Mouse (Mus musculus): Measurements from ENCODE around the gene Anxa5. TPM values are rescaled to one million over a fixed set of nuclear protein-coding genes. Genes with fewer than 3 reads are reported as not detected.

Gene Anxa5
- polyA plus RNA-seq (2015; fragmentation: Nextera tagmentation; extraction: Ambion mirVana), result 192 and 244 TPM in 2 replicates

DNA sequence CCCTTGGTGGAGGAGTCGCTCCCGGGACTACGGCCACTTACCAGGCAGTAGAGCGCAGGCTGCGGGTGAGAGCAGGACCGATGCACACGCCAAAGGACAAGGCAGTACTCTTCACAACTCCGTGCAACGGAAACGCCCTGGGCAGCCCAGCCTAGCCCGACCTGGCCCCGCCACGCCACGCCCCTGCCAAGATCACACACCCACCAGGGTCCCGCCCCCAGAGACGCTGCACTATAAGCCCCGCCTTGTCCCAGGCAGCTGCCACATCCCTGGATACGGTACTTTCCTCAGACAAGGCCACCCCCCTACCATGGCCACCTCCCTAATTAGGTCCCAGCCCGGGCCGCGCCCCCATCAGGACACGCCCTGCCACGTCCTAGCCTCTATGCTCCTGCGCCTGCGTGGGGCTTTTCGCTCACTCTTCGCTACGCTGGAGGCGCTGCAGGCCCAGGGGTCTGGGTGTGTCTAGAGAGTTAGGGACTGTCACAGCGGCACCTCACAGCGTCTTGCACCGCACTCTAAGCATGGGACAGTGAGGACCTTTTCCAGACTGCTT, at the start of gene Anxa5, which contains the start of gene 1810062G17Rik:
Anxa5 (minus strand) TSS at position 363 of the 556 bp plus-strand sequence.
1810062G17Rik (plus strand) TSS at position 406 of the 556 bp plus-strand sequence.

DNA sequence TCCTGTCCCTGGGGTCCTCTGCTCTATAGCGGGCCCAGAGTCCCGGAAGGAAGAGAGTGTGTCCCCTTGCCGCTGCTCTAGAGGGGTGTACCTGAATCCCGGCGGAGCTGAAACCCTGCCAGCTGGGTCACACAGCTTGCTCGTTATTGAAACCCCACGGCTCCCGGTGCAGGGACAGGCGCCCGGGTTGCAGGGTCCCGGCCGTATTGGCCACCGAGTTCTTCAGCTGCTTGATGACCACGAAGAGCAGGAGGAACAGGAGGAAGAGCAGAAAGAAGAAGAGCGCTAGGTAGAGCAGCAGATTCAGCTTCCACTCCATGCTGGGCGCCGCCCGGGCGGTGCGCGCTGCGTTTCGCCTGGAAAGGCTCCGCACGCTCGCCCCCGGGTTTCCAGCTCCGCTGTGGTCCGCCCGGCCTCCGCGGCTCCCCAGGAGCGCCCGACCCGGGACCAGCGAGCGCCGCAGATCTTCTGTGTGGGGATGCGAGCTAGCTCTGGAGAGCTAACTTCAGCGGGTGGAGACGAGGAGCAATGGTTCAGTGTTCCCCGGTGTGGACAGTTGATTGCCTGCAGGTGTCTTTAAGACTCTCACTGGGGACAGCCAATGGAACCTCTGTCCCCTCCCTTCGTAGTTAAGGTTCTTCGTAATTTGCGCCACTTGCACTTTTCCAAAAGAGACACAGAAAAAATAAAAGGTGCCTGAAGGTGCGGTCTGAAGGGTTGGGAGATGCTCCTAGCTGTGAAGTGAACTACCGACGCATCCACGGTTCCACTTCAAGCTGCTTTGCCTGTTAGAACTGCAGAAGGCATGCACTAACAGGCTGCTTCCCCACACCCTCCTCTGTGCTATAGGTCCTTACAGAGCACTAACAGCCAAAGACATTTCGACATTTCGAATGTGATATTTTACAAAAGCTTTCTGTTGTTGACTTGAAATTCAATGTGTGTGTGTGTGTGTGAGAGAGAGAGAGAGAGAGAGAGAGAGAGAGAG, 45.7 kb upstream of the Anxa5 start, which contains the start of gene Gm11549:
Gm11549 (minus strand) TSS at position 741 of the 988 bp plus-strand sequence.

Small RNA genes lying within 50 kb of the gene (microRNA-seq; reads per million reads assigned to microRNA genes)
- gene Mir7009, result 0 to 0.20 reads per million in 2 experiments

Other genes with a start within 250 kb of the Anxa5 start
- 4.1 and 5.2 TPM in 2 replicates for gene 1810062G17Rik, start within 50 bp of the Anxa5 start, polyA plus RNA-seq (2015; fragmentation: Nextera tagmentation; extraction: Ambion mirVana)
- gene Gm11549, start 45.9 kb upstream of the Anxa5 start, polyA plus RNA-seq (2015; fragmentation: Nextera tagmentation; extraction: Ambion mirVana), result 0.33 and 0.46 TPM in 2 replicates
- 31.2 and 33.2 TPM in 2 replicates for gene Exosc9, start 76.7 kb upstream of the Anxa5 start, polyA plus RNA-seq (2015; fragmentation: Nextera tagmentation; extraction: Ambion mirVana)
- gene Ccna2, start 96.3 kb upstream of the Anxa5 start, polyA plus RNA-seq (2015; fragmentation: Nextera tagmentation; extraction: Ambion mirVana), result 32.0 and 36.3 TPM in 2 replicates
- gene Bbs7, start 137.6 kb upstream of the Anxa5 start, polyA plus RNA-seq (2015; fragmentation: Nextera tagmentation; extraction: Ambion mirVana), result 4.8 and 6.4 TPM in 2 replicates
- gene Trpc3, start 214.3 kb upstream of the Anxa5 start, polyA plus RNA-seq (2015; fragmentation: Nextera tagmentation; extraction: Ambion mirVana), result 1.9 and 5.7 TPM in 2 replicates

Data from skeletal muscle tissue, postnatal 0 days (tissue).